Mouse (Mus musculus) cerebellum, postnatal 36 days (tissue): ENCODE results near the gene Cdc42ep3.

Experiments
- DNase-seq, 2 experiments: peaks; one replicate each; pipeline ENCODE4 v3.0.0; 2021 to 2022; ENCODE audit warnings: mixed read lengths in 2 of 2

Gene Cdc42ep3

DNA sequence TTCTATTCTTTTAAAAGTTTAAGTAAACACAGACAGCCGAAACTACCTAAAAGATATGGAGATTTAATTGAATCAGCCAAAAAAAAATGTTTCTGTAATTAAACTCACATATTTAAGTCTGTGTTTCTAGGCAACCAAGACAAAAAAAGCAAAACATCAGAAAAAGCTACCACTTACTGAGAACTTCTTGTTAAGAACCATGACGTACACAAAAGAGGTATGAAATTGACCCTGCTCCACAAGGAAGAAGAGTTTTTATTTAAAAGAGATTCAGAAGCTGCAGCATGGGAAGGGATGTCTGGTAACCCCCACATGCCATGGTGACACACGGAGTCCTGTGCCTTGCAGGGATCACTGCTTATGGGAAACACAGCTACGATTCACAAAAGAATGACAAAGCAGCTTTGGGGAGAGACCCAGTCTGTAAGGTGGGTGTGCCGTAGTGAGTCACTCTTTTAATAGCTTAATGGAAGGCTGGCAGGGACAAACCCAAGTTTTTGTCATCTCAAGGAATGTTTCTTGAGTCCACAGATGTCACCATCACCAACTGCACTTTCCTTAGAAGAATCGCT is 69.8 kb downstream of the Cdc42ep3 start:
- DNase-seq: no peak
